Mouse (Mus musculus) heart, embryonic 13.5 days (tissue): ENCODE results near the gene Oaz3. TPM values are rescaled to one million over a fixed set of nuclear protein-coding genes. Genes with fewer than 3 reads are reported as not detected.

Experiments
- ATAC-seq: fragments of 200-750 bp; cut with Nextera tagmentation; 2 replicates; pipeline ENCODE4 v1.8.0; 2017; ENCODE audit warnings: moderate TSS enrichment; ENCODE audit not compliant: insufficient number of reproducible peaks, low FRiP score, low TSS enrichment; ENCODE audit errors: extremely low read depth
- H3K27ac ChIP-seq: fragments of 300-500 bp; sonication (generic); replicated peaks from 2 replicates; pipeline ENCODE4 v1.5.1; 2015; ENCODE audit warnings: moderate library complexity, mild to moderate bottlenecking, inconsistent platforms
- H3K27me3 ChIP-seq: fragments of 300-500 bp; sonication (generic); replicated peaks from 2 replicates; pipeline ENCODE4 v1.6.1; 2015; ENCODE audit warnings: mild to moderate bottlenecking, inconsistent platforms
- H3K36me3 ChIP-seq: fragments of 300-500 bp; sonication (generic); 2 replicates; pipeline ENCODE4 v1.6.1; 2015; ENCODE audit warnings: mild to moderate bottlenecking, inconsistent platforms
- H3K4me1 ChIP-seq: fragments of 300-500 bp; sonication (generic); 2 replicates; pipeline ENCODE4 v1.6.1; 2015; ENCODE audit warnings: inconsistent platforms
- H3K4me2 ChIP-seq: fragments of 300-500 bp; sonication (generic); 2 replicates; pipeline ENCODE4 v1.6.1; 2015; ENCODE audit warnings: inconsistent platforms, mild to moderate bottlenecking, moderate library complexity
- H3K4me3 ChIP-seq: fragments of 300-500 bp; sonication (generic); 2 replicates; pipeline ENCODE4 v1.5.1; 2015; ENCODE audit warnings: moderate library complexity, mild to moderate bottlenecking, inconsistent platforms
- H3K9ac ChIP-seq: fragments of 300-500 bp; sonication (generic); 2 replicates; pipeline ENCODE4 v1.6.1; 2015; ENCODE audit warnings: inconsistent platforms, mild to moderate bottlenecking, moderate library complexity
- H3K9me3 ChIP-seq: fragments of 300-500 bp; sonication (generic); 2 replicates; pipeline ENCODE4 v1.6.1; 2016; ENCODE audit warnings: inconsistent platforms
- WGBS: fragments of 180-500 bp; shearing (Covaris S2); methylation state at CpG from one replicate; pipeline ENCODE4 v1.1.7; 2015; ENCODE audit warnings: mixed read lengths; 5-methylcytosine and 5-hydroxymethylcytosine counted together
- polyA plus RNA-seq: library from polyadenylated mRNA; unstranded; fragments of >200 nt; fragmentation: Nextera tagmentation; extraction: Ambion mirVana; gene quantifications from 2 replicates; pipeline ENCODE4 v1.2.1, GENCODE M21; 2015

Gene Oaz3
- polyA plus RNA-seq, 1 experiment from 2014 or later = 0.27 TPM

DNA sequence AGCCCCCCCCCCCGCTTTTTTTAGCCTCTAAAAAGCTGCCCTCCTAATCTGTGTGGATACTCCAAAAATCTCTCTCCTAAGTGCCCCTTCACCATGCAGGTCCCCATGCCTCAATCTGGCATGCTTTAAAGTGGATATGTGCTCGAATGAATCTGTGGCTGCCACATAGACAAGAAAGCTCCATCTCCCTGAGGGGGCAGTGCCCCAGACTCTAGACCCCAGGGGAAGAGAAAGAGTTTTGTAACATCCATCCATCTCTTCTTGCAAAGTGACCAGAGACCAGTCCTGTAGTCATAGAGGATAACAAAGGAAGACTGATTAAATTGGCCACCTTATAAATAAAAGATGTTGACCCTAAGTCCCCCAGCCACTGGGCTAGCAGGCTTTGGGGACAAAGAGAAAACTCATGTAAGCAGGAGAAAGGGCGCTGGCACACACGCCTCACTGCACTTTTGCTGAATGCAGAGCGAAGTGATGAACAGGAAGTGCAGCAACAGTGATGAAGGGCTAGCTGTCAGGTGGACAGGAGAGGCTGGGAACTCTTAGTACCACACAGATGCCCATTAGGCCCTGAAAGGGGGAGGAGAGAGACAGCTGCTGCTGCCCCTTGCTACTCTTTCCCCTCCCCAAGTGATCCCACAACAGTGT is 43.9 kb downstream of the Oaz3 start:
- peak overlapping the region; percentile 44; the same call in 1 of the 2 replicates for H3K4me3 ChIP-seq
- peak overlapping the region; percentile 69; the same call in 1 of the 2 replicates for H3K9ac ChIP-seq
- ATAC-seq = no peak
- peaks cover 93% of the 10 kb centered on the region for H3K27me3 ChIP-seq
- no peaks in the 10 kb centered on the region for H3K36me3 ChIP-seq
- H3K9me3 ChIP-seq = no peaks in the 10 kb centered on the region
- peaks cover 10% of the 10 kb centered on the region for H3K4me1 ChIP-seq
- 41% methylated on average over 5 of the region's 5 CpGs for WGBS
- no peak overlapping the region for H3K27ac ChIP-seq
- H3K4me2 ChIP-seq = peak overlapping the region; percentile 74; the same call in 1 of the 2 replicates

DNA sequence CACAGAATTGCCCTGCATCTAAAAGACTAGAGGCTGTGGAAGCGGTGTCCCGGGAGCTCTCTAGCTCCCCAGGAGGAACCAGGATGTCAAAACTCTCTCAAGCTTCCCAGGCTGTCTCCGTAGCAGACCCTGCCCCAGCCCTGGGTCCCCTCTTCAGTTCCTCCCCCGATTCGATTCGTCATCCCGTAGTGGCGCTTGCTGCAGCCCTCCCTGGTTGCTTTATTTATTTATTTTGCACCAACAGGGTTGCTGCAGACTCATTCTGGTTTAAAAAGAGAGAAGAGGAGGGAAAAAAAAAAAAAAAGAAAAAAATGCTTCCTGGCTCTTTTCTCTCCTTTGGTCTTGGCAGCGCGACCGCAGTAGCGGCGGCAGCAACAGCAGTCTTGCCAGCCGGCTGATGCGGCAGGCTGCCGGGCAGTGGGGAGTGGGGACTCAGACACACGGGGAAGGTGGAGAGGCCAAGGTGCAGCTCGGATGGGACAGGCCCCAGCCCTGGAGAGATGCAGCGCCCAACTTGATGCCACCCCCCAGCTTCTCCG is 44.7 kb downstream of the Oaz3 start:
- Histone ChIP-seq H3K4me1 (peaks cover 10% of the 10 kb centered on the region), H3K27me3 (peaks cover 86% of the 10 kb centered on the region), H3K4me3 (peak overlapping the region; percentile 44), H3K27ac (no peak overlapping the region), H3K9me3 (no peaks in the 10 kb centered on the region), H3K36me3 (no peaks in the 10 kb centered on the region), H3K4me2 (peak overlapping the region; percentile 74), H3K9ac (peak overlapping the region; percentile 69)
- WGBS = 3% methylated on average over 20 of the region's 20 CpGs
- no peak for ATAC-seq

DNA sequence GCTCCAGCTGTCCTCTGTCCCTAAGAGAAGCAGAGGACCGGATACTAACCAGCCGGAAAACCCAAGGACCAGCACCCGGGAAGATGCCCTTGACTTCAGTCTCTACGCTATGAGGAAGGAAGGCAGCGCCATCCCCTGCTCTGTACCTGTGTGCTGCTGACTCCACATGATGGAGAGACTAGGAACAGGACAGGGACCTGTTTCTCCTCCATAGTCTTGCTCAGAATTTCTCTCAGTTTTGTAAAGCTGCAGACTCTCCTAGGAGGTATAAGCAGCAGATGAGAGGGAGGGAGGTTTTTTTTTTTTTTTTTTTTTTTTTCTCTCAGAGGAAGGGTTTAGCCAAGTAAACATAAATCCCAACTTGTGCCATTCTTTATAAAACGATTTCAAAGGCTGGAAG is 45.5 kb downstream of the Oaz3 start, which contains the start of gene Lingo4:
Lingo4 (plus strand) TSS at position 301 of the 400 bp plus-strand sequence.
- peak within 1 kb of the TSS; percentile 44 for H3K4me3 ChIP-seq
- H3K36me3 ChIP-seq = no peaks in the 10 kb centered on the region
- H3K4me2 ChIP-seq = peak within 1 kb of the TSS; percentile 74
- H3K9ac ChIP-seq = peak within 1 kb of the TSS; percentile 69
- ATAC-seq = no peak
- H3K4me1 ChIP-seq = peaks cover 7% of the 10 kb centered on the region
- no peak within 1 kb of the TSS for H3K27ac ChIP-seq
- WGBS = 74% methylated on average over 6 of the region's 6 CpGs
- H3K27me3 ChIP-seq = peaks cover 78% of the 10 kb centered on the region
- H3K9me3 ChIP-seq = no peaks in the 10 kb centered on the region

DNA sequence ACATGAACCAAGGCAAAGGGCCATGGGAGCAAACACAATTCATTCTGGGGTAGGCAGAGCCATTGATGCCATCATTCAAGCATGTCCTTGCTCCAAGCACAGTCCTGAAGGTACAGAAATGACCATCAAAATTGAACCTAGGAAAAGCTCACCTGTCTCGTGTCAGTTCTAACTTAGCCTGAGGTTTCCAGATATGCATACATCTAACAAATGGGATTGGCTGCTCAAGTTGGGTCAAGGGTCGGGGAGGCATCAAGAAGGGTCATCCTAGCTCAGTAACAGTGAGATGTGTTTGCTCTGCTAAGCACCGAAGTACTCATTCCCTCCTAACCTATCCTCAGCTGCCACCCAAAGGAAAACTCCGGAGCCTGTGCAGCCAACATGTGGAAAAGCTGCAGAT is 46.9 kb downstream of the Oaz3 start:
- Histone ChIP-seq H3K27ac (no peak overlapping the region), H3K36me3 (no peaks in the 10 kb centered on the region), H3K4me2 (no peak overlapping the region), H3K4me3 (no peak overlapping the region), H3K27me3 (peaks cover 64% of the 10 kb centered on the region), H3K9ac (no peak overlapping the region), H3K9me3 (no peaks in the 10 kb centered on the region), H3K4me1 (peaks cover 7% of the 10 kb centered on the region)
- ATAC-seq = no peak
- 71% methylated on average over 4 of the region's 4 CpGs for WGBS

DNA sequence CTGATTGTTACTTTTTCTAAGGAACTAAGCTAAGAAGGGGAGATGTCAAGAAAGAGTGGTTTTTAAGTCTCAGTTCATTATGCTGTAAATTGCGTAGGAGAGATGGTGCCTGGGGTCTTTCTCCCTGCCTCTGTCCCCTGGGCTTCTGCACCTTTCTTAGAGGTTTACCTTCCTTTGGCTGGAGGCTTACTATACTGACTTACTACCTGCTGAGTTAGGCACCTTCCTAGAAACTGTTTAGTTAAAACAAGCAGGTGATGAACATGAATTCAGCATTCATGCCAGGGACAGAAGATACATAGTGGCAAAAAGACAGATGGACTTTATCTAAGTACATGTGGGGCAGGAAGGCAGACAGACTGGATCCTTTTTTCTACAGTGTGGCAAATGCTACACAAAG is 47.4 kb downstream of the Oaz3 start:
- no peaks in the 10 kb centered on the region for H3K36me3 ChIP-seq
- no peak overlapping the region for H3K27ac ChIP-seq
- WGBS = 68% methylated on average over 1 of the region's 1 CpGs
- H3K9ac ChIP-seq = no peak overlapping the region
- no peak for ATAC-seq
- H3K4me1 ChIP-seq = peaks cover 7% of the 10 kb centered on the region
- H3K4me3 ChIP-seq = no peak overlapping the region
- peaks cover 59% of the 10 kb centered on the region for H3K27me3 ChIP-seq
- H3K4me2 ChIP-seq = no peak overlapping the region
- no peaks in the 10 kb centered on the region for H3K9me3 ChIP-seq

DNA sequence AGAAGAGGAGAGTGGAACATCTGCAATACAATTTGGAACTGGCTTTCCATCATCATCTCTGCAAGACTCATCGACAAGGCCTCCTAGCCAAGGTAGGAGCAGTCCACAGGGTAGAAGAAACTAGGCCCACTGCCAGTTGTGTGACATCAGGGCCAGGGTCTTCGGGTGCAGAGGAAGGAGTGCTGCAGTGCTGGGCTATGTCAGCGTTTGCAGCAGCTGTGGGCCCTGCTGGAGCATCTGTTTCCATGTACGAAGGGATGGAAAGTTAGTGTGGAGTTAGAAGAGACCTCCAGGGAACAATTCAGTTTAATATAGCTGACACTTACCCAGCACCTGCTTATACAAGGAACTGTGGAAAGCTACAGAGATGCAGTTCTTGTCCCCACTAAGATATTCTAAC is 50.7 kb downstream of the Oaz3 start:
- WGBS = 66% methylated on average over 4 of the region's 4 CpGs
- ATAC-seq = no peak
- H3K27ac ChIP-seq = no peak overlapping the region
- peaks cover 33% of the 10 kb centered on the region for H3K27me3 ChIP-seq
- H3K4me2 ChIP-seq = no peak overlapping the region
- no peaks in the 10 kb centered on the region for H3K36me3 ChIP-seq
- no peaks in the 10 kb centered on the region for H3K9me3 ChIP-seq
- H3K4me1 ChIP-seq = no peaks in the 10 kb centered on the region
- H3K9ac ChIP-seq = no peak overlapping the region
- H3K4me3 ChIP-seq = no peak overlapping the region

DNA sequence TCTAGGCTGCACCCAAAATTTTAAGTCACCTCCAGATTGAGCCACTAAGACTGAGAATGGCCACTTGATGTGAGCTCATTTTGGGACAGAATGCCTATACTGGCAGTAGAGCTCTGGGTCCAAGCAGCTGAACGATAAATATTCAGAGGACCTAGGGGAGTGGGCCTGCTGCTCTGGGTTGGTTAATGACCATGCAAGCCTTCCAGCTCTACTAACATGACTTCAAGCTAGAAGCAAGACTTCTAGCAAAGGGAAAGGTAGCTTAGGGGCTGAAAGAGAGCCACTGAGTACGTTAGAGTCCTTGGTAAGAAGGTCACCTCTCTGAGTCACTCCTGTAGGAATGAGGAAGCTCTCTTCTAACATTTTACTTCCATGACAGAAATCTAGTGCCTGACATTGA is 51.6 kb downstream of the Oaz3 start:
- Histone ChIP-seq H3K36me3 (no peaks in the 10 kb centered on the region), H3K4me2 (no peak overlapping the region), H3K27ac (no peak overlapping the region), H3K9me3 (no peaks in the 10 kb centered on the region), H3K4me1 (no peaks in the 10 kb centered on the region), H3K4me3 (no peak overlapping the region), H3K9ac (no peak overlapping the region), H3K27me3 (peaks cover 24% of the 10 kb centered on the region)
- WGBS = 73% methylated on average over 2 of the region's 2 CpGs
- ATAC-seq = no peak

DNA sequence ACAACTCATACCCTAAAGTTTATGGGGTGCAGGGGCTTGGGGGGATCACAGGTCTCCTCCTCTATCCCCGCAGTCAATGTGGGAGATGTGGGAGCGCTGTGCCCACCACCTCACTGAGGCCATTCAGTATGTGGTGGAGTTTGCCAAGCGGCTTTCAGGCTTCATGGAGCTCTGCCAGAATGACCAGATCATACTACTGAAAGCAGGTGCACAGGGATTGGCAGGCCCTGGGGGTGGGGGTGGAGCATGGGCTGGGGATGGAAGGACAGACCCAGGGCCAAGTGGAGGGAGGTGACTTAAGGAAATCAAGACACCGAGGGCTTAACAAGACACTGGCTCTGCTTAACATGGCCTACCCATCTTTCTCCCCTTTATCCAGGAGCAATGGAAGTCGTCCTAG is 52.7 kb downstream of the Oaz3 start:
- Histone ChIP-seq H3K9me3 (no peaks in the 10 kb centered on the region), H3K36me3 (no peaks in the 10 kb centered on the region), H3K9ac (no peak overlapping the region), H3K27ac (no peak overlapping the region), H3K27me3 (peaks cover 13% of the 10 kb centered on the region; the same call in 1 of the 2 replicates), H3K4me2 (no peak overlapping the region), H3K4me1 (no peaks in the 10 kb centered on the region), H3K4me3 (no peak overlapping the region)
- 74% methylated on average over 5 of the region's 5 CpGs for whole genome bisulfite sequencing
- ATAC-seq = no peak

DNA sequence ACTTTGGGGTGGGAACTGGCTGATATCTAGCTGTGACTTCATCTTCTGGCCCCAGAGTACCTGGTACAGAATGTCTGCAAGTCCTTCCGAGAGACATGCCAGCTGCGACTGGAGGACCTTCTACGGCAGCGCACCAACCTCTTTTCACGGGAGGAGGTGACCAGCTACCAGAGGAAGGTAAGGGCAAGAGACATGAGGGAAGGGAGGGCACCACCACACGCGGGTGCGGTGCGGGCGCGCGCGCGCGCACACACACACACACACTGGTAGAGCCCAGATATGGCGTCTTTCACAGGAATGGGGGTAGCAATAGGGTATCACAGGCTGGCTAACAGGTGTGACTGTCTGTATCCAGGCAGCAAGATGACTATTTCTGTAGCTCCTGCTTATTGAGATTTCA is 54.3 kb downstream of the Oaz3 start:
- H3K27me3 ChIP-seq = peaks cover 12% of the 10 kb centered on the region; the same call in 1 of the 2 replicates
- no peak overlapping the region for H3K4me3 ChIP-seq
- H3K9ac ChIP-seq = no peak overlapping the region
- H3K27ac ChIP-seq = no peak overlapping the region
- H3K4me1 ChIP-seq = no peaks in the 10 kb centered on the region
- no peaks in the 10 kb centered on the region for H3K9me3 ChIP-seq
- no peaks in the 10 kb centered on the region for H3K36me3 ChIP-seq
- 88% methylated on average over 16 of the region's 16 CpGs for whole genome bisulfite sequencing
- ATAC-seq = no peak
- H3K4me2 ChIP-seq = no peak overlapping the region

DNA sequence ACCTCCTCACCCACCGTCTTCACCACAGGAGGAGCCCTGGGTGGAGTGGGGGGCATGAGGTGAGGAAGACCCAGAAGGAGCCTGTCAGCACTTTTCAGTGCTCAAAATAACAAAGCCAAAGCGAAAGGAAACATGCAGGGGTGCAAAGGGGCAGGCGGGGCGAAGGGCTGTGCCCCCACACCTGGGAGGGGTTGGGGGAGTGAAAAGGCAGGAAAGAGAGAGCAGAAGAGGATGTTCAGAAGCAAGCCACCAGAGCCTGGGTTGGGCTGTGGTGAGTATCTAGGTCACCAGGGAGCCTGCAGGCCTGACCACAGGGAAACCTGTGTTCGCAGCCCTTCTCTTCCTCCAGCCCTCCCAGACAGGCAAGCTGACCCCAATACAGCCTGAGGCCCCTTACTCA is 55.7 kb downstream of the Oaz3 start:
- H3K4me2 ChIP-seq = no peak overlapping the region
- no peak overlapping the region for H3K27ac ChIP-seq
- H3K9ac ChIP-seq = no peak overlapping the region
- WGBS = 56% methylated on average over 5 of the region's 5 CpGs
- no peaks in the 10 kb centered on the region for H3K4me1 ChIP-seq
- no peaks in the 10 kb centered on the region for H3K9me3 ChIP-seq
- no peak for ATAC-seq
- H3K36me3 ChIP-seq = no peaks in the 10 kb centered on the region
- peaks cover 12% of the 10 kb centered on the region; the same call in 1 of the 2 replicates for H3K27me3 ChIP-seq
- no peak overlapping the region for H3K4me3 ChIP-seq

DNA sequence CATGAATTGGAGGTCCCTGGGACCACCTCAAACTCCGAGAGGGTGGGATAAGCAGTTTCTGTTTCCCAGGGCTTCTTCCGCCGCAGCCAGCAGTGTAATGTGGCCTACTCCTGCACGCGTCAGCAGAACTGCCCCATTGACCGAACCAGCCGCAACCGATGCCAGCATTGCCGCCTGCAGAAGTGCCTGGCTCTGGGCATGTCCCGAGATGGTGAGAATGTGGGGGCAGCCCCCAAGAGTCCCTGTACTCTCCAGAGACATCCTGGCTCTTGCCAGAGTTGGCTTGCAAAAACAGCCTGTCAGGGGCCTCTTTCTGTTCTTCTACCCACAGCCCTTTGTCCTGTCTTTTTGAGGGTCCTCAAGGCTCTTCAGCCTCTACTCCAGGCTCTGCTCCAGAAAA is 56.3 kb downstream of the Oaz3 start:
- Histone ChIP-seq H3K36me3 (no peaks in the 10 kb centered on the region), H3K9ac (no peak overlapping the region), H3K4me3 (no peak overlapping the region), H3K9me3 (no peaks in the 10 kb centered on the region), H3K27me3 (peaks cover 12% of the 10 kb centered on the region; the same call in 1 of the 2 replicates), H3K27ac (no peak overlapping the region), H3K4me1 (no peaks in the 10 kb centered on the region), H3K4me2 (no peak overlapping the region)
- WGBS = 81% methylated on average over 10 of the region's 10 CpGs
- no peak for ATAC-seq

DNA sequence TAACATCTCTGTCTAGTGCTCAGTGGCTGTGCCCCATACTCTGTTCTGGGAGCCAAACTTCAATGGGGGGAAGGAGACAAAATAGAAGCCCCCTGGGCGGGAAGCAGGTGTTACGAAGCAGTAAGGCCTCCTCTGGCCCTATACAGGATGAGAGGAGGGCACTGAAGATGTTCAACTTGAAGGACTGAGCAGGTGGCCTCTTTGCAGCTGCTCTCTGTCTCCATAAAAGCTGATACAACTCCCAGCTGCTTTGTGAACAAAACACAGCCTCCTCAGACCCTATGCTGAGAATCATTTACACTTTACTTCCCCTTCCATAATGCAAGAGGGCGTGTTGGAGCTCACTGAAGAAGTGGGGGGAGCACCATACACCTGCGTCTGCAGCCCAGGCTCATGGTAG is 57.0 kb downstream of the Oaz3 start:
- H3K4me1 ChIP-seq = no peaks in the 10 kb centered on the region
- no peaks in the 10 kb centered on the region for H3K9me3 ChIP-seq
- no peak overlapping the region for H3K4me2 ChIP-seq
- H3K36me3 ChIP-seq = no peaks in the 10 kb centered on the region
- H3K9ac ChIP-seq = no peak overlapping the region
- H3K27ac ChIP-seq = no peak overlapping the region
- WGBS = 64% methylated on average over 4 of the region's 4 CpGs
- peaks cover 12% of the 10 kb centered on the region; the same call in 1 of the 2 replicates for H3K27me3 ChIP-seq
- no peak for ATAC-seq
- H3K4me3 ChIP-seq = no peak overlapping the region
